Mouse (Mus musculus): ENCODE results near the gene Cdk12. TPM values are rescaled to one million over a fixed set of nuclear protein-coding genes. Genes with fewer than 3 reads are reported as not detected.

Gene Cdk12
- polyA plus RNA-seq, 1 experiment from 2014 or later = 6.1 TPM

DNA sequence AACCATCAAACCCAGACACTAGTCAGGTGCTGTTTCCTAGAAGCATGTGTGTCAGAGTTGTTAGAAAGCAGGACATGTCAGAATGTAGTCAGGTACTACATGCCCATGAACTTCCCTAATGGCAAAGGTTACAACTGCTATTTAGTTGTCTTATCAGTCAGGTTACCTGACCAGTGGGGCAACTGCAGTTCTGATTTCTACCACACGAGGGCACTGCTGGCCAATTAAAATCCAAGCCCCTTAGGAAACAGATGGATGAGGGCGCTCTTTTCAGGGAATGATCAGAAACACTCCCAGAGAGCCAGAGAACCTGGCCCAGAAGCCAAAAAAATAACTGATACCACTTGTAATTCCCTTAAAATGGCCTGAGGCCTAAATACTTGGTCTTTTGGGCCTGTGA is 62.2 kb downstream of the Cdk12 start:
- H3K4me1 ChIP-seq (replicated peaks) = peaks cover 4% of the 10 kb centered on the region
- 6% methylated on average over 2 of the region's 2 CpGs for WGBS
- H3K36me3 ChIP-seq = peaks cover 50% of the 10 kb centered on the region
- no peak overlapping the region for H3K4me3 ChIP-seq
- H3K4me2 ChIP-seq = no peak overlapping the region
- no peaks in the 10 kb centered on the region for H3K9me3 ChIP-seq (replicated peaks)
- H3K9ac ChIP-seq = no peak overlapping the region
- no peak overlapping the region for H3K27ac ChIP-seq
- H3K27me3 ChIP-seq = no peaks in the 10 kb centered on the region
- ATAC-seq (replicated peaks; ENCODE audit: insufficient number of reproducible peaks, insufficient read depth, low FRiP score, low read depth) = no peak

GRCm38 (mm10) chr11:98265891-98266290 is 63.0 kb downstream of the Cdk12 start:
- no peak overlapping the region for H3K4me2 ChIP-seq
- H3K27ac ChIP-seq = no peak overlapping the region
- H3K36me3 ChIP-seq = peaks cover 57% of the 10 kb centered on the region
- no peaks in the 10 kb centered on the region for H3K27me3 ChIP-seq
- 74% methylated on average over 5 of the region's 5 CpGs for WGBS
- peaks cover 4% of the 10 kb centered on the region for H3K4me1 ChIP-seq (replicated peaks)
- no peaks in the 10 kb centered on the region for H3K9me3 ChIP-seq (replicated peaks)
- no peak overlapping the region for H3K9ac ChIP-seq
- ATAC-seq (replicated peaks; ENCODE audit: insufficient number of reproducible peaks, insufficient read depth, low FRiP score, low read depth) = no peak
- H3K4me3 ChIP-seq = no peak overlapping the region

DNA sequence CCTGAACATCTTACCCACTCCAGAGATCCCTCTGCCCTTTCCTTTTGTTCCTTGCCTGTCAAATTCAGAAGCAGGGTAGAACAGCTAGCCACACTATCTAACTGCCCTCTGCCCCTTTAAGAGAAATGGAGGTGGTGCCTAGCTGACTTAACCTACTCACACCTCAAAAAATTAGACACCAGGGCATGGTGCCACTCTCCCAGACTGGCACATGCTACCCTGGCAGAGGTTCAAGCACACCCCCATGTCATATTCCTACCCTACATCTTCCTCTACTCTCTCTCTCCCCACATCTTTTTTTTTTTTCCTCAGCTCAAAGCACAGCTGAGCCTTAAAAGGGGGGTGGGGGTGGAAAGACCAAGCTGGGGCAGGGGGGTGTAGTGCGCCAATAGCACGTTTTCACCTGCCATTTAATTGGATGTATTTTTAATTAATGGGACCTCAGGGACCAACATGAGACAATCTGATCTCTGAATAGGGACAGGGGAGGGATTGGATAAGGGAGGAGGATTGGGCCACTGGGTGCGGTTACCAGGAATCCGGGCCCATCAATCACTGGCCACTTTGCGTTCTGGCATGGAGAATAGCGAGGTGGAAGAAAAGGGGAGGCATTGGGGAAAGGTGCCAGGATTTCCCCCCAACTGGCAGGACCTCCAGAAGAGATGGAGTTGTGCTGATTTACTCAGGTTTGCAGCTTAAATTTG is 64.0 kb downstream of the Cdk12 start:
- no peak overlapping the region for H3K9ac ChIP-seq
- H3K4me2 ChIP-seq = no peak overlapping the region
- H3K4me3 ChIP-seq = no peak overlapping the region
- H3K4me1 ChIP-seq (replicated peaks) = peaks cover 4% of the 10 kb centered on the region
- H3K36me3 ChIP-seq = peaks cover 63% of the 10 kb centered on the region
- ATAC-seq (replicated peaks; ENCODE audit: insufficient number of reproducible peaks, insufficient read depth, low FRiP score, low read depth) = no peak
- WGBS = 85% methylated on average over 6 of the region's 6 CpGs
- H3K9me3 ChIP-seq (replicated peaks) = no peaks in the 10 kb centered on the region
- no peaks in the 10 kb centered on the region for H3K27me3 ChIP-seq
- H3K27ac ChIP-seq = no peak overlapping the region

- ATAC-seq (replicated peaks; ENCODE audit: insufficient number of reproducible peaks, insufficient read depth, low FRiP score, low read depth) = no peak
- Histone ChIP-seq H3K27me3 (no peaks in the 10 kb centered on the region), H3K36me3 (peaks cover 68% of the 10 kb centered on the region), H3K27ac (no peak overlapping the region), H3K4me2 (no peak overlapping the region), H3K9me3 (replicated peaks) (no peaks in the 10 kb centered on the region), H3K4me1 (replicated peaks) (peaks cover 4% of the 10 kb centered on the region), H3K4me3 (no peak overlapping the region), H3K9ac (no peak overlapping the region)
- 94% methylated on average over 3 of the region's 3 CpGs for WGBS
Measured at GRCm38 (mm10) chr11:98270066-98270465, 67.2 kb downstream of the Cdk12 start.

- no peak for ATAC-seq (replicated peaks; ENCODE audit: insufficient number of reproducible peaks, insufficient read depth, low FRiP score, low read depth)
- no peaks in the 10 kb centered on the region for H3K27me3 ChIP-seq
- H3K9me3 ChIP-seq (replicated peaks) = no peaks in the 10 kb centered on the region
- H3K9ac ChIP-seq = no peak overlapping the region
- H3K4me1 ChIP-seq (replicated peaks) = peaks cover under 1% of the 10 kb centered on the region
- no peak overlapping the region for H3K4me3 ChIP-seq
- H3K27ac ChIP-seq = no peak overlapping the region
- no peak overlapping the region for H3K4me2 ChIP-seq
- H3K36me3 ChIP-seq = peaks cover 68% of the 10 kb centered on the region
Measured at GRCm38 (mm10) chr11:98270466-98270865, 67.6 kb downstream of the Cdk12 start.

DNA sequence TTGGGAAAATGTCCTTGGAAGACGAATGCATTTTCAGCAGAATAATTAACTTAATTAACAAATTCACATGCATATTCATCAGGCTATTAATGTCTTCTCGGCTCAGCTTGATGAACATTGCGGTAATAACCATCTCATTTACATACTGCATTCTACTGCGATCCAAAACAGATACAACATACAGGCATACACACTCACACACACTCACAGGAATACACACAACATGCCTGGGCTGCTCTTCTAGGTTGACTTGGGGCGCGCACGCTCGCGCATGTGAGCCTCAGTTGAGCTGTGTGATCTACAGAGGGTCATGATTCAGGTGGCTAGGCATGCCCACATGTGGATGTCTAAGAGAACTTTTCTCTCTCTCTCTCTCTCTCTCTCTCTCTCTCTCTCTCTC is 80.9 kb downstream of the Cdk12 start:
- Histone ChIP-seq H3K27me3 (peaks cover 4% of the 10 kb centered on the region; the same call in 1 of the 2 replicates), H3K36me3 (peaks cover 5% of the 10 kb centered on the region), H3K4me3 (no peak overlapping the region), H3K27ac (no peak overlapping the region), H3K4me1 (replicated peaks) (peaks cover 8% of the 10 kb centered on the region), H3K9ac (no peak overlapping the region), H3K9me3 (replicated peaks) (no peaks in the 10 kb centered on the region), H3K4me2 (0 out of 2 replicates have a peak overlapping the region, but pooled peaks have one; percentile 21)
- no peak for ATAC-seq (replicated peaks; ENCODE audit: insufficient number of reproducible peaks, insufficient read depth, low FRiP score, low read depth)
- 31% methylated on average over 9 of the region's 9 CpGs for WGBS

DNA sequence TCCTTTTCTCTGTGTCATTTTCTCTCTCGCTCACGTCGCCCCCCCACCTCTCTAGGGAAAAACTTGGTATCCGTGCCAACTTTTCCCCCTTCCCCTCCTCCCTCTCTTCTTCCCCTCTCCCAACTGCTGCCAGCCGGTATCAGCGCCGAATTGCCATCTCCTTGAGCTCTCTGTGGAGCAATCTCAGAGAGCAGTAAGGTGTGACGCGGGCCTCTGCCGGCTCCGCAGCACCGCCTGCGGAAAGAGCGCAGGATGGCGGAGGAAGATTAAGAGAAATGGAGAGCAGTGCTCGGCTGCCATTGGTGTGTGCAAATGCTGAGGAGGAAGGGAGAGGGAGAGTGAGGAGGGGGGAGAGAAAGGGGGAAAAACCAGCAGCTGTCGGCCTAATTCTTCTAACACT is 81.4 kb downstream of the Cdk12 start:
- peak overlapping the region; percentile 34; the same call in 1 of the 2 replicates for H3K4me3 ChIP-seq
- 6% methylated on average over 17 of the region's 17 CpGs for WGBS
- no peak overlapping the region for H3K27ac ChIP-seq
- no peak overlapping the region for H3K9ac ChIP-seq
- ATAC-seq (replicated peaks; ENCODE audit: insufficient number of reproducible peaks, insufficient read depth, low FRiP score, low read depth) = no peak
- peaks cover 8% of the 10 kb centered on the region for H3K27me3 ChIP-seq
- peak overlapping the region; percentile 62 for H3K4me2 ChIP-seq
- no peaks in the 10 kb centered on the region for H3K36me3 ChIP-seq
- H3K9me3 ChIP-seq (replicated peaks) = no peaks in the 10 kb centered on the region
- peaks cover 8% of the 10 kb centered on the region for H3K4me1 ChIP-seq (replicated peaks)

DNA sequence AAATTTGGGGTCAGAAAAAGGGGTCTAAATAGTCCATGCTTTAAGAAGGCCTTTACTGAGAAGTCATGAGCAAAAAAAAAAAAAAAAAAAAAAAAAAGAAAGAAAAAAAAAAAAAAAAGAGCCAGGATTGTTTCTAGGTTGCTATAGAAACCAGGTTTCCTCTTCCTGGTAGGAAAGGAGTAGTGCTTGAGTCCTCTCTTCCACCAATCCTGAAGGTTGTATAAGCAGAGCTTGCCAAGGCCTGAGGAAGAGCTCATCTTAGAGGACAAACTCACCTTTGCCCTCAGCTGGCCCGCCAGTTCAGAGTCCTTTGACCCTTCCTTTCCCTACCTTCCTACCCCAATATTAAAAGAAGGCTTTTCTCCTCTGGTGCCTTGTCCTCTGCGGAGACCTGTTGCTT is 82.5 kb downstream of the Cdk12 start:
- ATAC-seq (replicated peaks; ENCODE audit: insufficient number of reproducible peaks, insufficient read depth, low FRiP score, low read depth) = no peak
- Histone ChIP-seq H3K9me3 (replicated peaks) (no peaks in the 10 kb centered on the region), H3K27me3 (peaks cover 14% of the 10 kb centered on the region), H3K4me1 (replicated peaks) (peaks cover 8% of the 10 kb centered on the region), H3K4me2 (no peak overlapping the region), H3K27ac (no peak overlapping the region), H3K9ac (no peak overlapping the region), H3K4me3 (no peak overlapping the region), H3K36me3 (no peaks in the 10 kb centered on the region)
- WGBS = 76% methylated on average over 2 of the region's 2 CpGs

GRCm38 (mm10) chr11:98287531-98287930 is 84.7 kb downstream of the Cdk12 start:
- Histone ChIP-seq H3K27me3 (peaks cover 27% of the 10 kb centered on the region), H3K4me3 (no peak overlapping the region), H3K9me3 (replicated peaks) (no peaks in the 10 kb centered on the region), H3K36me3 (no peaks in the 10 kb centered on the region), H3K27ac (no peak overlapping the region), H3K9ac (no peak overlapping the region), H3K4me1 (replicated peaks) (peaks cover 8% of the 10 kb centered on the region), H3K4me2 (no peak overlapping the region)
- WGBS = 47% methylated on average over 5 of the region's 5 CpGs
- no peak for ATAC-seq (replicated peaks; ENCODE audit: insufficient number of reproducible peaks, insufficient read depth, low FRiP score, low read depth)

GRCm38 (mm10) chr11:98287961-98288360 is 85.1 kb downstream of the Cdk12 start:
- ATAC-seq (replicated peaks; ENCODE audit: insufficient number of reproducible peaks, insufficient read depth, low FRiP score, low read depth) = no peak
- 48% methylated on average over 7 of the region's 7 CpGs for WGBS

DNA sequence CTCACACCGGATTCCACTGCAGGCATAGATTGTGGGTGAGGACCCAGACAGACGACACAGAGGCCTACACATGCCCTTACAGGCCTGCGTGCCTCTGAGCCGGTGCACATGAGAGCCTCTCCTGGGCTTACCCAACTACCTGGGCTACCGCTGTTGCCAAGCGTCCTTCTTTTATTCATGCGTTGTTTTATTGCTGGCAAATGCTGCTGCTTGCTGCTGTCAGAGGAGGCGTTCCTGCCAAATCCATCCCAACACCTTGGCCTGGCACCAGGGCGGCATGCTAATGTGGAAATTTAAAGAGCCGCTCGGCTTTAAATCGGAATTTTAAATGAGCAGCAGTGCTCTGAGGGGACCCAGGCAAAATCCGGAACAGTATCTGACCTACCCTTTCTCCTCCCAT is 87.0 kb downstream of the Cdk12 start:
- no peak overlapping the region for H3K4me3 ChIP-seq
- 51% methylated on average over 13 of the region's 13 CpGs for whole genome bisulfite sequencing
- H3K9ac ChIP-seq = no peak overlapping the region
- no peak overlapping the region for H3K4me2 ChIP-seq
- peaks cover 7% of the 10 kb centered on the region for H3K4me1 ChIP-seq (replicated peaks)
- H3K27me3 ChIP-seq = peaks cover 31% of the 10 kb centered on the region
- H3K36me3 ChIP-seq = no peaks in the 10 kb centered on the region
- H3K27ac ChIP-seq = no peak overlapping the region
- no peak for ATAC-seq (replicated peaks; ENCODE audit: insufficient number of reproducible peaks, insufficient read depth, low FRiP score, low read depth)
- no peaks in the 10 kb centered on the region for H3K9me3 ChIP-seq (replicated peaks)

More at GRCm38 (mm10) chr11:98287961-98288360, 85.1 kb downstream of the Cdk12 start:
- Histone ChIP-seq H3K4me1 (replicated peaks) (peaks cover 8% of the 10 kb centered on the region), H3K9me3 (replicated peaks) (no peaks in the 10 kb centered on the region), H3K9ac (no peak overlapping the region), H3K36me3 (no peaks in the 10 kb centered on the region), H3K4me2 (no peak overlapping the region), H3K4me3 (no peak overlapping the region), H3K27me3 (peaks cover 28% of the 10 kb centered on the region), H3K27ac (no peak overlapping the region)

DNA sequence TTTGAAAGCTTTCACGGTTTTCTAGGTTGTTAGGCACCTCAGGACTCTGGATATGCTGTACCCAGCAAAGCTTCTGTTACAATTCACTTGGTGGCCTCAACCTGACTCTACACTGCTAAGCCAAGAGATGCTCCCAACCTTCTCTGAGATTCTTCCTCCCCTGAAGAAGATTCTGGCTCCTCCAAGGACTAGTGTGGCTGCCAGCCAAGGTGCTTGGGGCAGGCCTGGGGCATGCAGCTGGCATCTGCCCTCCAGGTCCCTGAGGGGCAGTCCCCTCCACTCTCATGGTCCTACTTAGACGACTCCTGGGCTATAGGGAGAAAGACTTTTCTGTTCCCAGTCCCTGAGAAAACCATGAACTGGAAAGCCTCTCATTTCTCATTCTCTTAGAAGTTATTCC is 88.0 kb downstream of the Cdk12 start:
- WGBS = 65% methylated on average over 2 of the region's 2 CpGs
- ATAC-seq (replicated peaks; ENCODE audit: insufficient number of reproducible peaks, insufficient read depth, low FRiP score, low read depth) = no peak
- Histone ChIP-seq H3K27me3 (peaks cover 40% of the 10 kb centered on the region), H3K9me3 (replicated peaks) (no peaks in the 10 kb centered on the region), H3K27ac (no peak overlapping the region), H3K36me3 (no peaks in the 10 kb centered on the region), H3K4me3 (no peak overlapping the region), H3K4me2 (no peak overlapping the region), H3K9ac (no peak overlapping the region), H3K4me1 (replicated peaks) (peaks cover 13% of the 10 kb centered on the region)

Data from heart, embryonic 15.5 days (tissue).